Mouse (Mus musculus): ENCODE data around the gene Plac9a. TPM values are rescaled to one million over a fixed set of nuclear protein-coding genes. Genes with fewer than 3 reads are reported as not detected.
A peak's percentile ranks its signal among the peaks of the same experiment; 100 is the strongest.

Gene Plac9a
- polyA plus RNA-seq, 1 experiment from 2014 or later, result not detected

DNA sequence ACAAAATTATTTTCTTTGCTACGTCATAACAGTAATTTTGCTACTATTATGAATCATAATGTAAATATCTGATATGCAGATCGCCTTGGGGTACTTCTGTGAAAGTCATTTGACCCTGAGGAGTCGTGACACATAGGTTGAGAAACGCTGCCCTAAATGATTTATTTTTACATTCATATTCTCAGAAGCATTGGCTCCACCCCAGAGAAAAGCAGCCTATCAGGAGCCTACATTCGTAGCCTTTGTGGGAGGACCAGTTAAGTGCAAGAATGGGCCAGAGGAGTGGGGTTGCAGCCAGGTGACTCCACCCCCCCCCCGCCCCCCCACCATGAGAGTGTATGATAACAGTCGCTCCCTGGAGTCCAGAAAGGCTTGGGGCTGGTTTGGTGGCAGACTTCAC lies 63.1 kb downstream of the Plac9a start:
- 67% methylated on average over 7 of the region's 7 CpGs for WGBS
- H3K4me2 ChIP-seq (ENCODE audit: low read depth, low read length), result no peak overlapping the region
- H3K27ac ChIP-seq (replicated peaks; ENCODE audit: low read depth, low read length), result no peak overlapping the region
- no peaks in the 10 kb centered on the region for H3K36me3 ChIP-seq (ENCODE audit: control insufficient read depth, insufficient read depth, low read length)
- peaks cover 10% of the 10 kb centered on the region for H3K27me3 ChIP-seq (replicated peaks; ENCODE audit: control insufficient read depth, insufficient read depth, low read length)
- H3K9ac ChIP-seq (ENCODE audit: low read depth, low read length), result no peak overlapping the region
- H3K9me3 ChIP-seq (ENCODE audit: control insufficient read depth, low read length), result no peaks in the 10 kb centered on the region
- no peak for DNase-seq (ENCODE audit: low spot score)
- no peak overlapping the region for H3K4me3 ChIP-seq (ENCODE audit: low read depth, low read length)
- no peak for ATAC-seq (ENCODE audit: low read depth)
- peaks cover 11% of the 10 kb centered on the region for H3K4me1 ChIP-seq (ENCODE audit: control insufficient read depth, insufficient read depth, low read length)

DNA sequence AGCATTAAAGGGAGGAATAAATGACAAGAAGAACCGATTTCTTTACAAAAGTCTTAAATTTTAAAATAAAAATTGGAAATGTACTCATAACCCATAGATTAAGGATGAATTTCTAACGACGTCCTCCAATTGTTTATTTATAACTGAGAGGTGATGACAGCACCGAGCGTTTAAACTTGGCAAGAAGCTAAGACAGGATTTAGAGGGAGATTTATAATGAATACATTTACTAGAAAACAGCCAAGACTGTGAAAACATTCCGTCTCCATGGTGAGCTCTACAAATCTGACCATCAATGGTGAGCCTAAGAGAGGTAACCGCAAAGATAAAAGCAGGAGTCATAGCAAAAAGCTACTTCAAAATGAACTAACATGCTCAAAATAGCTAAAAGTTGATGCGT lies 64.5 kb downstream of the Plac9a start:
- Histone ChIP-seq H3K27ac (replicated peaks; ENCODE audit: low read depth, low read length) (no peak overlapping the region), H3K9me3 (ENCODE audit: control insufficient read depth, low read length) (0 out of 2 replicates have a peak, but pooled peaks cover 4% of the 10 kb centered on the region), H3K4me2 (ENCODE audit: low read depth, low read length) (no peak overlapping the region), H3K4me1 (ENCODE audit: control insufficient read depth, insufficient read depth, low read length) (peaks cover 11% of the 10 kb centered on the region), H3K4me3 (ENCODE audit: low read depth, low read length) (no peak overlapping the region), H3K9ac (ENCODE audit: low read depth, low read length) (no peak overlapping the region), H3K27me3 (replicated peaks; ENCODE audit: control insufficient read depth, insufficient read depth, low read length) (peaks cover 10% of the 10 kb centered on the region), H3K36me3 (ENCODE audit: control insufficient read depth, insufficient read depth, low read length) (no peaks in the 10 kb centered on the region)
- 62% methylated on average over 8 of the region's 8 CpGs for WGBS
- ATAC-seq (ENCODE audit: low read depth) (no peak), DNase-seq (ENCODE audit: low spot score) (peak; percentile 43)

Other genes with a start within 250 kb of the Plac9a start
- gene Ppif, start 208.9 kb downstream of the Plac9a start, polyA plus RNA-seq (2014; fragmentation: Nextera tagmentation; extraction: Ambion mirVana), result 27.3 and 28.4 TPM in 2 replicates
- gene Zcchc24, start 134.1 kb downstream of the Plac9a start, polyA plus RNA-seq (2014; fragmentation: Nextera tagmentation; extraction: Ambion mirVana), result 45.6 and 48.1 TPM in 2 replicates
- 27.6 and 30.2 TPM in 2 replicates for gene Anxa11, start 60.9 kb downstream of the Plac9a start, polyA plus RNA-seq (2014; fragmentation: Nextera tagmentation; extraction: Ambion mirVana)
- gene Tmem254a, start 24.6 kb upstream of the Plac9a start, polyA plus RNA-seq (2014; fragmentation: Nextera tagmentation; extraction: Ambion mirVana), result 2.6 and 5.5 TPM in 2 replicates
- gene Cphx1, start 35.2 kb upstream of the Plac9a start, polyA plus RNA-seq (2014; fragmentation: Nextera tagmentation; extraction: Ambion mirVana), result not detected in 2 replicates
- gene Duxbl1, start 75.5 kb upstream of the Plac9a start, polyA plus RNA-seq (2014; fragmentation: Nextera tagmentation; extraction: Ambion mirVana), result 1.1 and 1.6 TPM in 2 replicates
- gene Gm9780, start 139.6 kb upstream of the Plac9a start, polyA plus RNA-seq (2014; fragmentation: Nextera tagmentation; extraction: Ambion mirVana), result 38.6 and 48.4 TPM in 2 replicates
- 29.2 and 41.3 TPM in 2 replicates for gene Tmem254c, start 164.3 kb upstream of the Plac9a start, polyA plus RNA-seq (2014; fragmentation: Nextera tagmentation; extraction: Ambion mirVana)
- gene Cphx2, start 178.4 kb upstream of the Plac9a start, polyA plus RNA-seq (2014; fragmentation: Nextera tagmentation; extraction: Ambion mirVana), result not detected in 2 replicates
- gene Cphx3, start 179.2 kb upstream of the Plac9a start, polyA plus RNA-seq (2014; fragmentation: Nextera tagmentation; extraction: Ambion mirVana), result not detected in 2 replicates
- 0.17 TPM in 1 of 2 replicates, not detected in the other for gene Duxbl2, start 215.2 kb upstream of the Plac9a start, polyA plus RNA-seq (2014; fragmentation: Nextera tagmentation; extraction: Ambion mirVana)

All from embryonic facial prominence, embryonic 14.5 days (tissue).